Mouse (Mus musculus) liver, embryonic 14.5 days (tissue): ENCODE data around the gene St6galnac3.

Source experiments
- CTCF ChIP-seq: IDR thresholded peaks from 2 replicates; pipeline ENCODE4 v1.5.1; 2016; ENCODE audit warnings: antibody characterized with exemption, low read depth, control low read depth
- EP300 ChIP-seq: IDR thresholded peaks from 2 replicates; pipeline ENCODE4 v1.6.1; 2016; ENCODE audit warnings: antibody characterized with exemption, low read depth

DNA sequence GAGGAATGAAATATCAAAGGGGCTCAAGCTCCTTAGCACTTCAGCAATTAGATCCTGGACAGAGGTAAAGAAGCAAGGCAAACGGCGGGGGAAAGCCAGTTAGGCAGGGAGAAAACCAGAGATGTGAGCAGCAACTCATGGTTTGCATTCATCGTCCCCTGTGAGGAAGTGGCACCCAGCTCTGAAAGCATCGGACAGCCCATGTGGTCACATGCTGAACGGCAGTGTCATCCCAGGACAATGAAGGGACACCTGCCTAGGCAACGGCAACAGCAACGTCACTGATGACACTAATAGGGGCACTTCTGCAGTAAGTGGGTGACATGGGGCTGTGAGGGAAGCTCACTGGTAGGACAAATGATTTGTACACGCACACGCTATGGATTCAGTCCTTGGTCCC lies 249.1 kb downstream of the St6galnac3 start:
- TF ChIP-seq CTCF, result no peak
- no peak for TF ChIP-seq EP300
